Mouse (Mus musculus) hindbrain, embryonic 16.5 days (tissue): ENCODE data around the gene 2900026A02Rik. TPM values are rescaled to one million over a fixed set of nuclear protein-coding genes. Genes with fewer than 3 reads are reported as not detected.
A peak's percentile ranks its signal among the peaks of the same experiment; 100 is the strongest.

ENCODE experiments used
- ATAC-seq: fragments of 200-750 bp; cut with Nextera tagmentation; 2 replicates; pipeline ENCODE4 v1.8.0; 2017; ENCODE audit warnings: moderate TSS enrichment, moderate library complexity
- H3K27ac ChIP-seq: fragments of 300-500 bp; sonication (generic); 2 replicates; pipeline ENCODE4 v1.5.1; 2014; ENCODE audit warnings: low read depth, mild to moderate bottlenecking, control low read depth, low read length, moderate library complexity
- H3K27me3 ChIP-seq: fragments of 300-500 bp; sonication (generic); replicated peaks from 2 replicates; pipeline ENCODE4 v1.6.1; 2014; ENCODE audit warnings: low read length; ENCODE audit not compliant: control insufficient read depth, insufficient read depth
- H3K36me3 ChIP-seq: fragments of 300-500 bp; sonication (generic); 2 replicates; pipeline ENCODE4 v1.6.1; 2014; ENCODE audit warnings: mild to moderate bottlenecking, low read length, moderate library complexity, mixed read lengths; ENCODE audit not compliant: control insufficient read depth, insufficient read depth
- H3K4me1 ChIP-seq: fragments of 300-500 bp; sonication (generic); 2 replicates; pipeline ENCODE4 v1.6.1; 2014; ENCODE audit warnings: low read depth, low read length; ENCODE audit not compliant: control insufficient read depth, insufficient read depth
- H3K4me2 ChIP-seq: fragments of 300-500 bp; sonication (generic); 2 replicates; pipeline ENCODE4 v1.6.1; 2014; ENCODE audit warnings: mild to moderate bottlenecking, low read length, control low read depth, moderate library complexity
- H3K4me3 ChIP-seq: fragments of 300-500 bp; sonication (generic); 2 replicates; pipeline ENCODE4 v1.5.1; 2014; ENCODE audit warnings: mild to moderate bottlenecking, low read length, control low read depth, moderate library complexity
- H3K9ac ChIP-seq: fragments of 300-500 bp; sonication (generic); 2 replicates; pipeline ENCODE4 v1.6.1; 2014; ENCODE audit warnings: low read depth, mild to moderate bottlenecking, control low read depth, low read length, moderate library complexity
- H3K9me3 ChIP-seq: fragments of 300-500 bp; sonication (generic); 2 replicates; pipeline ENCODE4 v1.6.1; 2014; ENCODE audit warnings: mild to moderate bottlenecking, low read length, moderate library complexity; ENCODE audit not compliant: control insufficient read depth
- WGBS: fragments of 180-500 bp; shearing (Covaris S2); extraction: QIAGEN DNeasy Blood & Tissue Kit; methylation state at CpG from one replicate; pipeline ENCODE4 v1.1.7; 2014; 5-methylcytosine and 5-hydroxymethylcytosine counted together
- polyA plus RNA-seq: library from polyadenylated mRNA; unstranded; fragments of >200 nt; fragmentation: Nextera tagmentation; extraction: Ambion mirVana; gene quantifications from 2 replicates; pipeline ENCODE4 v1.2.1, GENCODE M21; 2015

2900026A02Rik gene
- polyA plus RNA-seq: 4.3 and 4.8 TPM in 2 replicates

DNA sequence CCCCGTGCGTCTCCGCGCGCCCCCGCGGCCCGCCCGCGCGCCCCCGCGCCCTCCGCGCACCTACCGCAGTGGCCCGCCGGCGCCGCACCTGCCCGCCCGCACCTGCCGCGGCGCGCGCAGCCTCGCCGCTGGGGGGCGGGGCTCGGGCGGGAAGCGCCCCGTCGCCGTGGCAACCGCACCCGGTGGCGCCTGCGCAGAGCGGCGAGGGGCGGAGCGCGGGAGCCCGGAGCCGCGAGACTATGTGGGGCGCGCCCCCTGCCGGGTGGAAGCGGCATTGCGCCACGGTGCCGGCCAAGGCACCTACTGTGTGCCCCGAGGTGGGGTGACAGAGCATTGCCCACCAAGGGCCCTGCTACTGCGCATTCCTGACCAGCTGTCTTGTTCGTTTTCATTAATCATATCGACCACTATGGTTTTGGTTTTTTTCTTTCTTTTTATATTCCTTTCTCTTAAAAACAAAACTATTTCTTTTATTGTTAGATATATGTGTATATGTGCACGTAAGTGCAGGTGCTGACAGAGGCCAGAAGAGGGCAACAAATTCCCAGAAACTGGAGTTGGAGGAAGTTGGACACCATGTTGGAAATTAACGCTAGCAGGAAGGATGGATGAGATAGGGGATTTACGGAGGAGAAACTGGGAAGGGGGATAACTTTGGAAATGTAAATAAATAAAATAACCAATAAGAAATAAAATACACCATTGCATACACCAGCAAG is at the start of gene 2900026A02Rik:
2900026A02Rik (minus strand) TSS at position 90 of the 719 bp plus-strand sequence.
- peaks cover 10% of the 10 kb centered on the region for H3K4me1 ChIP-seq
- 10% methylated on average over 39 of the region's 62 CpGs for WGBS
- no peak within 1 kb of the TSS; the same call in 1 of the 2 replicates for H3K27ac ChIP-seq
- H3K9me3 ChIP-seq: no peaks in the 10 kb centered on the region
- H3K27me3 ChIP-seq: no peaks in the 10 kb centered on the region
- peak; percentile 48 for ATAC-seq
- H3K36me3 ChIP-seq: no peaks in the 10 kb centered on the region
- H3K4me2 ChIP-seq: peak within 1 kb of the TSS; percentile 94
- peak within 1 kb of the TSS; percentile 58 for H3K9ac ChIP-seq
- peak within 1 kb of the TSS; percentile 65 for H3K4me3 ChIP-seq

DNA sequence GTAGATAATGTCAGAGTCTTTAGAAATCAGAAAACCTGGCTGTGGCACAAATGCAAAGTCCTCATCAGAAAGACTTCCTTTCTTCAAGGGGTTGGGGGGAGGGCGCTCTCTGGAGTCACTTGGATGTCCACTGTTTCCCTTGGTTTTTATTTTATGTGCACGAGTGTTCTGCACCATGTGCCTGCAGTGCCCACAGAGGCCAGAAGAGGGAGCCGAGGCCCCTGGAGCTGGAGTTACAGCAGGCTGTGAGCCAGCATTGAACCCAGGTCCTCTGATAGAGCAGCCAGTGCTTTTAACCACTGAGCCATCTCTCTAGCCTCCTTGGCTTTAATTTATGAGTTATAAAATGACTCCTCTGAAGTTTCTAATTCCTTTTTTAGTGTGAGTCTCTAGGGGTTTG is 49.0 kb upstream of the 2900026A02Rik start:
- H3K36me3 ChIP-seq: peaks cover 21% of the 10 kb centered on the region
- H3K4me2 ChIP-seq: no peak overlapping the region
- WGBS: 68% methylated on average over 3 of the region's 3 CpGs
- H3K4me1 ChIP-seq: no peaks in the 10 kb centered on the region
- H3K27me3 ChIP-seq: no peaks in the 10 kb centered on the region
- H3K9me3 ChIP-seq: no peaks in the 10 kb centered on the region
- no peak overlapping the region for H3K4me3 ChIP-seq
- no peak for ATAC-seq
- no peak overlapping the region for H3K27ac ChIP-seq
- no peak overlapping the region for H3K9ac ChIP-seq

DNA sequence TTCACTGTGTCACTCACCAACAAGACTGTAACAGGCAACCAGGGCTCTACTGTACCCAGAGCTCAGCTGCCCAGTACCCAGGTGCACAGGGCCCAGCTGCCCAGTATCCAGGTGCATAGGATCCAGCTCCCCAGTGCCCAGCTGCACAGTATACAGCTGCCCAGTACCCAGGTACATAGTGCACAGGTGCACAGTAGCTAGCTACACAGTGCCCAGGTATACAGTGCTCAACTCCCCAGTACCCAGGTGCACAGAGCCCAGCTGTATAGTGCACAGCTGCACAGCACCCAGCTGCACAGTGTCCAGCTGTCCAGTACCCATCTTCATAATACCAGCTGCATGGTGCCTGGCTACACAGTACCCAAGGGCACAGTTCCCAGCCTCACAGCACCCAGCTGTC is 47.2 kb upstream of the 2900026A02Rik start:
- ATAC-seq: peak; percentile 40; the same call in 1 of the 2 replicates

DNA sequence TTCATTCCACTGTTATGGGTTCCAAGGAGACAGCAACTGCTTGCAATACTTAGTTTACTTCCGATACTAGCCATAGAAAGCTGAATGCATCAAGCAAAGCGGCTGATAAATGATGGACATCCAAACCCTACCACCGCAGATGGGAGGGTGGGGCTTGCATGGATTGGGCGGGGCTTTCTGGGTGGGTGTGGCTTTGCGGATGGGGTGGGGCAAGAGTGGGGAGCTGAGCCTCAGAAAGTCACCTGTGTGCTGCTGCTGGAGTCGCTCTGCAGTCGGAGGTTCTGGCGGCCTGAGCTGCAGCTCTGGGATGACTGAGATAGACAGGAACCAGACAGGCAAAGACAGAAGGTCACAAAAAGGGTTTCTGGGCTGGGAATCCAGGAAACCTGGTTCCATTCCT is 44.6 kb upstream of the 2900026A02Rik start:
- H3K27ac ChIP-seq: no peak overlapping the region
- ATAC-seq: no peak
- no peaks in the 10 kb centered on the region for H3K9me3 ChIP-seq
- no peaks in the 10 kb centered on the region for H3K4me1 ChIP-seq
- H3K9ac ChIP-seq: no peak overlapping the region
- no peak overlapping the region for H3K4me3 ChIP-seq
- no peaks in the 10 kb centered on the region for H3K27me3 ChIP-seq
- WGBS: 86% methylated on average over 8 of the region's 8 CpGs
- H3K36me3 ChIP-seq: peaks cover 27% of the 10 kb centered on the region
- no peak overlapping the region for H3K4me2 ChIP-seq

More for the DNA sequence above, 47.2 kb upstream of the 2900026A02Rik start:
- Histone ChIP-seq H3K27me3 (no peaks in the 10 kb centered on the region), H3K9me3 (no peaks in the 10 kb centered on the region), H3K4me3 (no peak overlapping the region), H3K4me1 (no peaks in the 10 kb centered on the region), H3K36me3 (peaks cover 26% of the 10 kb centered on the region), H3K9ac (no peak overlapping the region), H3K4me2 (no peak overlapping the region), H3K27ac (no peak overlapping the region)

DNA sequence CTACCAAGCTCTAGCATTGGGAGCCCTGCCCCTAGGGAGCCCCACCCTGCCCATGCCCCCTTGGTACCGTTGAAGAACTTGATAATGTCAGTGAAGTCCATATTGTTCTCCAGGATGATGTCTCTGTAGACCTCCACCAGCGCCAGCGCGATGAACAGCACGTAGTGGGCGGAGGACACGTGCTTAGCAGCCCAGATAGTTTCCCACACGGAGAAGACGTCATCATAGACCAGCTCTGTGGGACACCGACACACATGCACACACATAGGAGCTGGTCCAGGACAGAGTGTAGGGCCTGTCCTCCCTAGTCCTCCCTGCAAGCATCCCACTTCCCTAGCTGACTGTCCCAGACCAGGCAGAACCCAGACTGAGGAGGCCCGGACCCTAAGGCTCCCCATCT is 29.8 kb upstream of the 2900026A02Rik start:
- H3K27ac ChIP-seq: no peak overlapping the region
- WGBS: 95% methylated on average over 11 of the region's 11 CpGs
- no peaks in the 10 kb centered on the region for H3K4me1 ChIP-seq
- no peaks in the 10 kb centered on the region for H3K27me3 ChIP-seq
- H3K4me3 ChIP-seq: no peak overlapping the region
- H3K9ac ChIP-seq: no peak overlapping the region
- peaks cover 13% of the 10 kb centered on the region; the same call in 1 of the 2 replicates for H3K36me3 ChIP-seq
- H3K9me3 ChIP-seq: no peaks in the 10 kb centered on the region
- ATAC-seq: no peak
- H3K4me2 ChIP-seq: no peak overlapping the region

DNA sequence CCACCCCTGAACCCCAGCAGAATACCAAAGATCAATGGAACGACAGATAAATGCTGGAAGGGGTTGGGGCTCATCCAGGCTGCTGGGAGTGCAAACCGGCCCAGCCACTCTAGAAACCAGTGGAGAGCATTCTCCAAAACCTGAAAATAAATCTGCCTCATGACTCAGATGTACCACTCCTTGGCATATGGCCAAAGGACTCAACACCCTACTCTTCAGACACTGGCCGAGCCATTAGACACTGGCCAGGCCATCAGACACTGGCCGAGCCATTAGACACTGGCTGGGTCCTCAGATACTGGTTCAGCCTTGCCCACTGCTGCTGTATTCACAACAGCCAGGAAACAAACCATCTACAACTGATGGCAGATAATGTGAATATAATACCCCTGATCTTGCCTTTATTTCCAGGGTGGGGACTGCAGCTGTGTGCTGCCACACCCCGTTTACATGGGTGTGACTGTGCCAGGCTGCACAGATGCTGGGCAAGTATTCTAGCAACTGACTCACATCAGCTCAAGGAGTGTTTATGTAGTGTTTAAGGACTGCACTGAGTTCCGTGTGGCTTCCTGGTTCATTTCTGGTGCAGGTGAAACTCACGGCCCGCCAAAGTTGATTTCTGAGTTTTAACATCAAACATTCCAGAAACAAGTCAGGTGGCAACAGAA is 28.4 kb upstream of the 2900026A02Rik start:
- peaks cover 12% of the 10 kb centered on the region for H3K36me3 ChIP-seq
- WGBS: 79% methylated on average over 8 of the region's 8 CpGs
- no peak overlapping the region for H3K9ac ChIP-seq
- no peaks in the 10 kb centered on the region for H3K27me3 ChIP-seq
- H3K9me3 ChIP-seq: no peaks in the 10 kb centered on the region
- H3K4me3 ChIP-seq: no peak overlapping the region
- no peak for ATAC-seq
- H3K4me2 ChIP-seq: no peak overlapping the region
- no peaks in the 10 kb centered on the region for H3K4me1 ChIP-seq
- H3K27ac ChIP-seq: no peak overlapping the region

DNA sequence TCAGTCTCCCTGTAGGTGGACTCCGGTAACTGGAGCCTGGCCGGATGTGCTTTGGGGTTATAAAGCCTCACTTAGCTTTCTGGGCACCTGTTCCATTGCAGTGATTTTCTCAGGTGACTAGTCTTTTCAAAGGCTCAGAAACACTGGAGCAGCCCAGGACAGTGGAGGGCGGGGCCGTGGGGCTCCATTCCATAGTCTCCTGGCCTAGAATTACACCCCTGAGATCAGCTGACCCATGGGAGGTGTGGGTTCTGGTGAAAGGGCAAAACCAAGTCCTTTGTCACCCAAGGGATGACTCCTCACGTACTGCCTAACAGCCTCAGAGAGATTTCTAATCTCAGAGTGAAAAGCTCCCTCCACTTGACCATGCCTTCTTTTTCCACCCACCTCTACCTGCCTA is 9.2 kb upstream of the 2900026A02Rik start:
- no peak for ATAC-seq

DNA sequence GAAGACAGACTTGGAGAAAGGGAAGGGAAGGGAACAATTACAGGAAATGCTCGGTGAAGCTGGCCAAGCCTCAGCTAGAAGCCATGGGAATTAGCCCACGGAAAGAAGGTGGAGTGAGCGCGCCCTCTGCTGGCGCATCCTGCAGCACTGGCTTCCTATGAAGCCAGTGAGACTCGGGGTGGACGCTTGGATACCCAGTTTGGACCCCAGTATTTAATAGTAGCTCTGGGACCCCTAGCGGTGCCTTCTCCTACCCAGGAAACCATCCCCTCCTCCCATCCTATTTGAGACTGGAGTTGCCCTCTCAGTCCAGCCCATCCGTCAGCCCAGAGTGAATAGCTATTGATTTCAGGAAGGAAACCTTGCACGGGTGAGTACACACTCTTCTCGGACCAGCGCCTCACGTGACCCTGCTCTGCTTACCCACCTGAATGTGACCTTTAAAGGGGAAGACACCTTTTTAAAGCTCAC is 5.6 kb upstream of the 2900026A02Rik start, which contains the start of gene Tmem211:
Tmem211 (plus strand) TSS at position 278 of the 471 bp plus-strand sequence.
- peak within 1 kb of the TSS; percentile 48 for H3K9ac ChIP-seq
- ATAC-seq: peak; percentile 89
- peak within 1 kb of the TSS; percentile 47 for H3K4me2 ChIP-seq
- H3K27ac ChIP-seq: no peak within 1 kb of the TSS
- WGBS: 1% methylated on average over 13 of the region's 13 CpGs
- H3K36me3 ChIP-seq: no peaks in the 10 kb centered on the region
- peak within 1 kb of the TSS; percentile 12 for H3K4me3 ChIP-seq
- no peaks in the 10 kb centered on the region for H3K27me3 ChIP-seq
- peaks cover 5% of the 10 kb centered on the region for H3K4me1 ChIP-seq
- no peaks in the 10 kb centered on the region for H3K9me3 ChIP-seq

More for the DNA sequence above, 9.2 kb upstream of the 2900026A02Rik start:
- WGBS: 85% methylated on average over 5 of the region's 5 CpGs
- no peaks in the 10 kb centered on the region for H3K27me3 ChIP-seq
- H3K4me3 ChIP-seq: no peak overlapping the region
- no peak overlapping the region for H3K9ac ChIP-seq
- no peak overlapping the region for H3K4me2 ChIP-seq
- no peaks in the 10 kb centered on the region for H3K36me3 ChIP-seq
- H3K27ac ChIP-seq: no peak overlapping the region
- peaks cover 5% of the 10 kb centered on the region for H3K4me1 ChIP-seq
- H3K9me3 ChIP-seq: no peaks in the 10 kb centered on the region
